Mouse (Mus musculus) midbrain, embryonic 11.5 days (tissue): Measurements from ENCODE around the gene Ctxn1. TPM values are rescaled to one million over a fixed set of nuclear protein-coding genes. Genes with fewer than 3 reads are reported as not detected.

Source experiments
- ATAC-seq: fragments of 200-750 bp; cut with Nextera tagmentation; 2 replicates; pipeline ENCODE4 v1.8.0; 2017; ENCODE audit warnings: moderate TSS enrichment, moderate library complexity; ENCODE audit not compliant: low FRiP score
- DNase-seq: peaks from one replicate; pipeline ENCODE4 v3.0.0; 2015; ENCODE audit warnings: low spot score; ENCODE audit errors: missing footprints
- H3K27ac ChIP-seq: fragments of 300-500 bp; sonication (generic); 2 replicates; pipeline ENCODE4 v1.5.1; 2014; ENCODE audit warnings: low read depth, low read length
- H3K27me3 ChIP-seq: fragments of 300-500 bp; sonication (generic); 2 replicates; pipeline ENCODE4 v1.6.1; 2014; ENCODE audit warnings: mild to moderate bottlenecking, low read length, moderate library complexity, mixed read lengths; ENCODE audit not compliant: control insufficient read depth, insufficient read depth
- H3K36me3 ChIP-seq: fragments of 300-500 bp; sonication (generic); 2 replicates; pipeline ENCODE4 v1.6.1; 2014; ENCODE audit warnings: mild to moderate bottlenecking, low read length, moderate library complexity, mixed read lengths; ENCODE audit not compliant: control insufficient read depth, insufficient read depth
- H3K4me1 ChIP-seq: fragments of 300-500 bp; sonication (generic); 2 replicates; pipeline ENCODE4 v1.6.1; 2014; ENCODE audit warnings: low read length; ENCODE audit not compliant: control insufficient read depth, insufficient read depth
- H3K4me2 ChIP-seq: fragments of 300-500 bp; sonication (generic); 2 replicates; pipeline ENCODE4 v1.6.1; 2014; ENCODE audit warnings: mild to moderate bottlenecking, moderate library complexity
- H3K4me3 ChIP-seq: fragments of 300-500 bp; sonication (generic); 2 replicates; pipeline ENCODE4 v1.5.1; 2014; ENCODE audit warnings: low read depth, low read length
- H3K9ac ChIP-seq: fragments of 300-500 bp; sonication (generic); 2 replicates; pipeline ENCODE4 v1.6.1; 2014; ENCODE audit warnings: low read length
- H3K9me3 ChIP-seq: fragments of 300-500 bp; sonication (generic); 2 replicates; pipeline ENCODE4 v1.6.1; 2016; ENCODE audit warnings: low read length; ENCODE audit not compliant: control insufficient read depth
- WGBS: fragments of 180-500 bp; shearing (Covaris S2); extraction: QIAGEN DNeasy Blood & Tissue Kit; methylation state at CpG from one replicate; pipeline ENCODE4 v1.1.7; 2014; 5-methylcytosine and 5-hydroxymethylcytosine counted together
- polyA plus RNA-seq: library from polyadenylated mRNA; unstranded; fragments of >200 nt; fragmentation: Nextera tagmentation; extraction: Ambion mirVana; gene quantifications from 2 replicates; pipeline ENCODE4 v1.2.1, GENCODE M21; 2014

Ctxn1 gene
- polyA plus RNA-seq, 1 experiment from 2014 or later = 110 TPM

GRCm38 (mm10) chr8:4226323-4226722, 32.8 kb downstream of the Ctxn1 start:
- H3K9ac ChIP-seq = peak overlapping the region; percentile 17; the same call in 1 of the 2 replicates
- H3K27me3 ChIP-seq = peaks cover 6% of the 10 kb centered on the region; the same call in 1 of the 2 replicates

GRCm38 (mm10) chr8:4222059-4222458, 37.0 kb downstream of the Ctxn1 start:
- H3K4me3 ChIP-seq = no peak overlapping the region
- H3K27ac ChIP-seq = no peak overlapping the region
- no peak overlapping the region for H3K4me2 ChIP-seq
- H3K9me3 ChIP-seq = no peaks in the 10 kb centered on the region
- H3K4me1 ChIP-seq = 0 out of 2 replicates have a peak, but pooled peaks cover 5% of the 10 kb centered on the region
- H3K36me3 ChIP-seq = no peaks in the 10 kb centered on the region
- H3K9ac ChIP-seq = no peak overlapping the region
- no peak for ATAC-seq
- peaks cover 6% of the 10 kb centered on the region; the same call in 1 of the 2 replicates for H3K27me3 ChIP-seq
- no peak for DNase-seq

More at GRCm38 (mm10) chr8:4226323-4226722, 32.8 kb downstream of the Ctxn1 start:
- peak; percentile 80 for DNase-seq
- no peak for ATAC-seq
- WGBS = 22% methylated on average over 4 of the region's 4 CpGs
- H3K4me1 ChIP-seq = 0 out of 2 replicates have a peak, but pooled peaks cover 5% of the 10 kb centered on the region
- H3K4me3 ChIP-seq = 0 out of 2 replicates have a peak overlapping the region, but pooled peaks have one; percentile 6
- H3K36me3 ChIP-seq = no peaks in the 10 kb centered on the region
- H3K4me2 ChIP-seq = peak overlapping the region; percentile 31
- no peaks in the 10 kb centered on the region for H3K9me3 ChIP-seq
- H3K27ac ChIP-seq = no peak overlapping the region

GRCm38 (mm10) chr8:4219617-4220016, 39.5 kb downstream of the Ctxn1 start:
- Histone ChIP-seq H3K4me1 (peaks cover 14% of the 10 kb centered on the region), H3K9ac (no peak overlapping the region), H3K27ac (no peak overlapping the region), H3K27me3 (no peaks in the 10 kb centered on the region; the same call in 1 of the 2 replicates), H3K4me2 (no peak overlapping the region), H3K9me3 (no peaks in the 10 kb centered on the region), H3K36me3 (no peaks in the 10 kb centered on the region), H3K4me3 (no peak overlapping the region)
- ATAC-seq (no peak), DNase-seq (no peak)
- WGBS = 92% methylated on average over 3 of the region's 3 CpGs

- under 1% methylated on average over 44 of the region's 44 CpGs for WGBS
- H3K9ac ChIP-seq = peak within 1 kb of the TSS; percentile 82
- ATAC-seq = peak; percentile 90
- peak within 1 kb of the TSS; percentile 73 for H3K27ac ChIP-seq
- peak within 1 kb of the TSS; percentile 64 for H3K4me3 ChIP-seq
- H3K27me3 ChIP-seq = no peaks in the 10 kb centered on the region; the same call in 1 of the 2 replicates
- peaks cover 33% of the 10 kb centered on the region for H3K4me1 ChIP-seq
- peak; percentile 97 for DNase-seq
- peak within 1 kb of the TSS; percentile 81 for H3K4me2 ChIP-seq
- no peaks in the 10 kb centered on the region for H3K9me3 ChIP-seq
- no peaks in the 10 kb centered on the region for H3K36me3 ChIP-seq
Observed at GRCm38 (mm10) chr8:4216791-4217621, 42.1 kb downstream of the Ctxn1 start, which contains the start of gene Prr36. Gene Prr36, minus strand, starts transcription at chr8:4217459.

- Histone ChIP-seq H3K9ac (peak overlapping the region; percentile 82), H3K4me3 (peak overlapping the region; percentile 64), H3K27ac (no peak overlapping the region), H3K36me3 (no peaks in the 10 kb centered on the region), H3K9me3 (no peaks in the 10 kb centered on the region), H3K4me1 (peaks cover 33% of the 10 kb centered on the region), H3K4me2 (peak overlapping the region; percentile 81), H3K27me3 (no peaks in the 10 kb centered on the region; the same call in 1 of the 2 replicates)
- whole genome bisulfite sequencing = 8% methylated on average over 18 of the region's 18 CpGs
- ATAC-seq = peak; percentile 0; the same call in 1 of the 2 replicates
- no peak for DNase-seq
Observed at GRCm38 (mm10) chr8:4216296-4216695, 42.8 kb downstream of the Ctxn1 start.

GRCm38 (mm10) chr8:4214006-4214980, 44.8 kb downstream of the Ctxn1 start:
- peak overlapping the region; percentile 58 for H3K4me2 ChIP-seq
- peaks cover 33% of the 10 kb centered on the region for H3K4me1 ChIP-seq
- 10% methylated on average over 33 of the region's 33 CpGs for WGBS
- ATAC-seq (peak; percentile 5), DNase-seq (peak; percentile 92)
- H3K4me3 ChIP-seq = peak overlapping the region; percentile 27
- no peak overlapping the region for H3K27ac ChIP-seq
- no peaks in the 10 kb centered on the region; the same call in 1 of the 2 replicates for H3K27me3 ChIP-seq
- H3K36me3 ChIP-seq = peaks cover 14% of the 10 kb centered on the region
- no peaks in the 10 kb centered on the region for H3K9me3 ChIP-seq
- H3K9ac ChIP-seq = peak overlapping the region; percentile 51; the same call in 1 of the 2 replicates

GRCm38 (mm10) chr8:4213210-4214005, 45.7 kb downstream of the Ctxn1 start:
- no peak overlapping the region for H3K27ac ChIP-seq
- peak; percentile 10 for ATAC-seq

GRCm38 (mm10) chr8:4212809-4213209, 46.3 kb downstream of the Ctxn1 start:
- Histone ChIP-seq H3K9me3 (no peaks in the 10 kb centered on the region), H3K4me1 (peaks cover 33% of the 10 kb centered on the region), H3K27ac (no peak overlapping the region), H3K9ac (peak overlapping the region; percentile 51), H3K4me2 (peak overlapping the region; percentile 58), H3K27me3 (no peaks in the 10 kb centered on the region), H3K36me3 (peaks cover 14% of the 10 kb centered on the region), H3K4me3 (peak overlapping the region; percentile 27)
- peak; percentile 9; the same call in 1 of the 2 replicates for ATAC-seq
- WGBS = 3% methylated on average over 25 of the region's 25 CpGs
- peak; percentile 91 for DNase-seq

More at GRCm38 (mm10) chr8:4213210-4214005, 45.7 kb downstream of the Ctxn1 start:
- Histone ChIP-seq H3K4me1 (peaks cover 33% of the 10 kb centered on the region), H3K4me3 (peak overlapping the region; percentile 27), H3K9me3 (no peaks in the 10 kb centered on the region), H3K36me3 (peaks cover 14% of the 10 kb centered on the region), H3K27me3 (no peaks in the 10 kb centered on the region; the same call in 1 of the 2 replicates), H3K4me2 (peak overlapping the region; percentile 58), H3K9ac (peak overlapping the region; percentile 51)
- peak; percentile 92 for DNase-seq
- 5% methylated on average over 18 of the region's 18 CpGs for WGBS
